Mouse (Mus musculus): ENCODE measurements around the gene E130218I03Rik.

DNA sequence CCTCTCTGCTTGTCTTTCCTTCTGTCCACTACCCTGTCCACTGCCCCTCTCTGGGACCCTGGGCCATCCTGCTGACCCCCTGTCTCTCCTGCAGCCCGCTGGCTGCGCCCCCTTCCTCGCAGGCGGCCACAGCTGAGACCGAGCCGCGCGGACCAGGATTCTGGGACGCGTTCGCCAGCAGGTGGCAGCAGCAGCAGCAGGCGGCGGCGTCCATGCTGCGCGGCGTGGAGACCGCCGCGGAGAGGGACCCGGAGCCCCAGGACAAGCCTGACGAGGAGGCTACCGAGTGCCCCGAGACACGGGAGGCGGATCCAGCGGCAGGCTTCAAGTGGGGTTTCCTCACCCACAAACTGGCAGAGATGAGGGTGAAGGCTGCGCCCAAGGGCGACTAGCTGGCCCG is 6.2 kb downstream of the E130218I03Rik start:
- no peak for TF ChIP-seq ZC3H11A (IDR thresholded peaks at IDR 0.05; ENCODE audit: borderline replicate concordance, low read depth, low read length)
- no peak for TF ChIP-seq ZNF384 (IDR thresholded peaks at IDR 0.05; ENCODE audit: low read depth, low read length)
- no peak for TF ChIP-seq HCFC1 (IDR thresholded peaks at IDR 0.05; ENCODE audit: borderline replicate concordance, insufficient read depth, low read length)
